Mouse (Mus musculus): ENCODE measurements at regions not wholly inside any gene's neighbourhood (a gene's known extent, or its start where the extent isn't known, plus 50 kb on each side); places are given as distances from the start of the nearest gene placed in this dataset.
A peak's percentile ranks its signal among the peaks of the same experiment; 100 is the strongest.

DNA sequence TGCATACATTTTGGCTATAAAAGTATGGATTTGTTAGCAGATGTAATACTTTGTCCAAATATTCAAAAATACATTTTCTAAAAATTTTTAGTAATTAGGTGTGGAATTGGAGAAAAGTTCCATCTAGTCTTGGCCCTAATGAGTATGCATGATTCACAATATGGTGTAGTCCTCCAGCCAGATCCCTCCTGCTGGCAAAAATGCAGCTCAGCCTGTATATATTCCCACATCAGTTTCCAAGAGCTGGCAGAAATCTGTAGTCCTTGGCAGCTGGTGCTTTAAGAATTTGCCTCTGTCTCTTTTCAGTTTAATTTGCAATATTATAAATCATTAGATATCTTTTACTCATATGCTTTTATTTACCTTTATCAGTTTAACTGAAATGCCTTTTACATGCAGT is 1358.3 kb downstream of the Lrfn5 start:
- Histone ChIP-seq H3K4me3 (ENCODE audit: low read depth, low read length) (no peak overlapping the region), H3K4me1 (ENCODE audit: insufficient read depth, low read depth, low read length) (no peaks in the 10 kb centered on the region), H3K27me3 (ENCODE audit: insufficient read depth, low read length) (no peaks in the 10 kb centered on the region), H3K36me3 (replicated peaks) (no peaks in the 10 kb centered on the region), H3K9me3 (replicated peaks) (peaks cover 12% of the 10 kb centered on the region)
- ATAC-seq (ENCODE audit: extremely low read depth, insufficient number of reproducible peaks, low FRiP score, poor library complexity, severe bottlenecking) (no peak), DNase-seq (ENCODE audit: low spot score) (no peak)
- TF ChIP-seq POLR2AphosphoS5 (IDR thresholded peaks at IDR 0.05; ENCODE audit: insufficient replicate concordance, low read depth, low read length): no peak

DNA sequence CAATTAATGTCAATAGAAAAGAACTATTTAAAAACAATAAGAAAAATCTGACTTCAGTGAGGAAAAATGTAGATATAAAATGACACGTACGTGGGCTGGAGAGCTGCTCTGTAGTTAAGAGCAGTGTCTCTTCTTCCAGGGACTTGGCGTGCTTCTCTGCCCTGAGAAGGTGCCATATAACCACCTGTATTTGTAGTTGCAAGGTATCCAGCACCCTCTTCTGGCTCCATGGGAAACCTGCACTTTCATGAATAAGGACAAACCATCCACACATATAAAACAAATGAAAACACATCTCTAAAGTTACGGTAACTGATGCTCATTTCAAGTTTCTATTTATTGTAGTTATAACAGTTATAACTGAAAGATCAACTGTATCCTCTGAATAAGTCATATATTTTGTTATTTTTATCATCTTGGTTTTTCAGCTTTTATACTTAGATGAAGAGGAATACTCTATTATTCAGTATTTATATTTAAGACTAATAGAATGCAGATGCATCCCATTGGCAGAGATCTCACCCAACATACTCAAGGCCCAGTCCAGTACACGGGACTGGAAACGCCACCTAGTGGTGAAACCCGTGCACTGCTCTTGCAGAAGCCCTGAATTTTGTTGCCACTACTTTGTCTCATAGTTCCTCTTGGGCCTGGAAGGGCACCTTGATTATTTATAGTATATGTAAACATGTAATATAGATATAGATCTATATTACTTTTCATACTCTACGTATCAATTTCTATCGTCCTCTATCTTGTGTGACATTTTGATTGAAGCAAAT is 1370.1 kb downstream of the Lrfn5 start:
- TF ChIP-seq TAL1 (conservative IDR thresholded peaks at IDR 0.05; ENCODE audit: low read depth, low read length) (no peak), CTCF (IDR thresholded peaks at IDR 0.05; ENCODE audit: low read depth, low read length) (peak; percentile 60)
- no peak for DNase-seq (ENCODE audit: low spot score)
- Histone ChIP-seq H3K4me3 (ENCODE audit: low read depth, low read length) (no peak overlapping the region), H3K27me3 (ENCODE audit: insufficient read depth, low read length) (no peaks in the 10 kb centered on the region), H3K4me1 (ENCODE audit: insufficient read depth, low read depth, low read length) (no peaks in the 10 kb centered on the region), H3K9me3 (replicated peaks) (peaks cover 5% of the 10 kb centered on the region), H3K36me3 (replicated peaks) (no peaks in the 10 kb centered on the region)
- ATAC-seq (ENCODE audit: extremely low read depth, insufficient number of reproducible peaks, low FRiP score, poor library complexity, severe bottlenecking): no peak; the same call in 1 of the 2 replicates
